Mouse (Mus musculus): Measurements from ENCODE around the gene Cox10.

The Cox10 gene

DNA sequence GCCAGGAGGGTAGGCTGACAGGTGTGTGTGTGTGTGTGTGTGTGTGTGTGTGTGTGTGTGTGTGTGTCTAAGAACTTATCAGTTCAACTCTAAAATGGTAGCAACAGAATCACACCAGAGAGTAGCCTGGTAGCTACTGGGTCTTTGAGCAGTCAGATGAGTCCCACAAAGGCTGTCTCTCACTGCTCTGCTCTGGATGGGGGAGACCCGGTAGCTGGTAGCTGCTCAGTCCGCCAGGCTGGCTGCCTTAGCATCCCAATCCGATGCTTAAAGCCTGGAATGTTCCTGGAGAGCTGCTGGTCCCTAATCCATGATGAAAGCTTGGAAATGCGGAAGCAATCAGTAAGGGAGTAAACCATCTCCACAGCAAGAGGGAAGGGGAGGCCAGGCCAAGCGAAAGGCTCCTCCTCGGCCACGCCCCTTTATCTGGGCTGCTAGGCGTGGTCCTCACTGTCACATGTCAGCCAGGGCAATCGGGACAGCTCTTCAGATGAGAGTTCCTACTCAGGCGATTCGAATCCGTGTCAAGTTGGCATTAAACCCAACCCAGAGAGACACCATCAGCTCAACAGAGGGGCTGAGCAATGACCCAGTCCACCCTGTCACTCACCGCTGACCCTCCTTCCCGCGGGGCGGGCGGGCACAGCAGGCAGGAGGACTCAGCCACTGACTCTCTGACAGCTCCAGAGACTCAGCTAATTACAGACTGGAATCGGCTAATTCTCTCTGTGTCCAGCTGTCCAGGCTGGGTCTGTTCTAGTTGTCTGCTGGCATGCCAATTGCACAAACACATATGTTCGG lies 127.2 kb downstream of the Cox10 start:
- peak; percentile 87 for DNase-seq

DNA sequence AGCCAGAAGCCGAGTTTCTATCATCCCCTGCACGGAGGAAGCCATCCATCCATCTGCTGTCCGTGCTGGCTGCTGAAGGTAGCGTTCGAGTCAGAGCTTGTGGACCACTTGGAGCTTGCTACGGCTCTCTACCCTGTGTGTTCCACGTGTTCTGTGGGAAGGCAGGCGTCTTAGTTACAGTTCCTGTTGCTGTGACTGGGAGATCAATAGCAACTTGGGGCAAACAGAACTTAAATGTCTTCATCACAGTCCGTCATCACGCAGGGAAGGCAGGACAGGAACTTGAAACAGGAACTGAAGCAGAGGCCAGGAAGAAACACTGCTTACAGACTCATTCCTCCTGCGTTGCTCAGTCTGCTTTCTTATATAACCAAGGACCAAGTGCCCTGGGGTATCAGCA lies 130.9 kb downstream of the Cox10 start:
- DNase-seq = no peak

DNA sequence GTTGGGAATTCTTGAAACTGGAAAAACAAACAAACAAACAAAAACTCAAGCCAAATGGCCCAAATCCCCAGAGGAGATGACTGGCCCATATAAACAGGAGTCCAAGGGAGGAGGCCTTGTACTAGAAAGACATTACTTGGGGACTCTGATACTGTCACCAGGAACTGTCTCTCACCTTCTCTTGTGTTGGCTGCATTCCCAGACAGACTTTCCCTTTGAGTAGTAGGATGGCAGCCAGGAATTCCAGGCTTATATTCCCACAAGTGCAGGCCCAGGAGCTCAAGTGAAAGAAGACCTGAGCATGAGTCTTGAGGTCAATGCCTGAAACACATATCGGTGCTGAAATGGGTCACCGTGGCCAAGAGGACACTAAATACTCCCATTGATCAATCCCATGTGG lies 132.2 kb downstream of the Cox10 start:
- no peak for DNase-seq

DNA sequence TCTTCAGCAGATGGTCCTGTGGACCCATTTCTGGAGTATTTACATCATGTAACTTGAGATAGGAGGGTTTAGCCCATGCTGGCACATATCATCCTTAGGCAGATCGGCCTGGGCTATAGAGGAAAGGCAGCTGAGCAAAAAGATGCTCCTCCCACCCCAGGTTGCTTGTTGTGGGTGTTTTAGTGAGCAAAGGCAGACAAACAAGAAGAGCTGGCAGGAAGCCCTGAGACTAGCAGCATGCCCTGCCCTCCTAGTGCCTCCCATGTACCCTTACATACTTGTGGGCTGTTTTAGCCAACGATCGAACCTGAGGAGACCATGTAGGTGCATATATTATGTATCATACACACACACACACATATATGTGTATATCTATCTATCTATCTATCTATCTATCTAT lies 135.3 kb downstream of the Cox10 start:
- no peak for DNase-seq

DNA sequence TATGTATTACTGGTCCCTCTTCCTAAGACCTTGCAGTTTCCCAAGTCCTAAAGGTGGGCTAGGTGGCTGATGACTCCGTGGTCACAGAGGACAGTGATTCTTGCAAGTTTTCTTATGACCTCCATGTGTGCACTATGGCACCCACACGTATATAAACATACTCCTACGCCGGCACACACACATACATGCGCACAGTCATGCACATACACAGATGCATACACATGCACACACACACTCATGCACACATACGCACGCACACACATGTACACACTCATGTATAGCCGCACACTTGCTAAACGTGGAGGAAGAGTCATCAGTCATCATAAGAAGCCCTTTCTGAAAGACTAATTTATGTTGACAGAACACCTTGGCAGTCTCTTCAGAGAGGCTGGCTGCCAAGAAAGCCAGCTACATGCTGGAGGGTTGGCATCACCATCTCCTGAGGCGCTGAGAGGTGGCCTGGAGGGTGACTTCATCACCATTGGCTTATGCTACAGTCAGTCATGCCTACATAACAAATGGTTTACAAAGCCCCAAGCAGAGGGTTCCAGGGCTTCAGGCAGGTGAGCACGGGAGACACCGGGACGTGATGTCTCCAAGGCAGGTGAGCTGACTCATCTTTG lies 135.9 kb downstream of the Cox10 start:
- DNase-seq = no peak

DNA sequence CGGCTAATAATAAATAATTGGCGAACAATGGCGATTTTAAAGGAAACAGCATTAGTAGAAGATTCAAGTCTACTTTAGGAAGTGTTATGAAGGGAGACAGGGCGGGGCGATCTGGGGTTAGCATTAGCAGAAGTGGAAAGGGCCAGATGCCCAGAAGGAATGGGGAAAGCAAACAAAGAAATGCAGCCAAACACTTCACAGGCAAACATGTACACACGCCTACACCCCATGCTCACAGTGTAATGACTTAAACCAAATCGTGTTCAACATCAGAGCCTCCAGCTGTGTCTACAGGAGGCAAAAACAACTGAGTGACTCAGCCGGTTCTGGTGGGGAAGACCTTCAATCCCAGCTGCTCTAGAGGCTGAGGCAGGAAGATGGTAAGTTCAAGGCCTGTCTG lies 137.1 kb downstream of the Cox10 start:
- peak; percentile 37 for DNase-seq

DNA sequence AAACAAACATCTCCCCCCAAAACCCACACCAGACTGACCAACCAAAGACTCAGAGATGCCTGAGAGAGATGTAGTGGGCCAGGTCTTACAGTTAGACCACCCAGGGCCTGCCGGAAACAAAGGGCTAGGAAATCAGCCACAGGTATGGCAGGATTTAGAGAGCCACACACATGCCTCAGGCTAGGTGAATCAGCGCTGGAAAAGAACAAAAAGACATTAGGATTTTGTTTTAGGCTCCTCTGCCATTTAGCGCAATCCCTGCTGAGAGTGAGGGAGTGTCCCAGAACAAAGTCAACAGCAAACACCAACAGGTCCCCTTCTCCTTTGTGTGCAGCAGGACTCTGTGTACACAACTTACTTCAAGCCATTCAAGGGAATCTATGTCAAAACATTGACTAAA lies 142.6 kb downstream of the Cox10 start:
- no peak for DNase-seq

DNA sequence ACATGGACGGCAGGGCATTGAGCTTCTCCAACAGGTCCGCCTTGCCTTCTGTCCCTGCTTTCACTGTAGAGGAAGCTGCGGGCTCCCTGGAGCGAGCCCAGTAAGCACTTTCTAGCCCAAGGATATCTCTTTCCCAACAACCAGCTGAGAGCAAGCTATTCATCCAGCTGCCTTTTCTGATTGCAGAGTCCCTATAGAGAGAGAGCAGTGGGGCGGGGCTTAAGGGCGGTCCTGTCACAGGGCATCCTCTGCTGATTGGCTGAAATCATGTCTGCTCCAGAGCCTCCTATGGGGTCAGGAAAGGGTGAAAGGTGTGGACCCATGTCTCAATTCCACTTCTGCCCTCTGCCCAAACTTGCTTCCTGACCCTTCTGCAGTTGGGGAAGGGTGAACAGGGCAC lies 152.4 kb downstream of the Cox10 start:
- no peak for DNase-seq

DNA sequence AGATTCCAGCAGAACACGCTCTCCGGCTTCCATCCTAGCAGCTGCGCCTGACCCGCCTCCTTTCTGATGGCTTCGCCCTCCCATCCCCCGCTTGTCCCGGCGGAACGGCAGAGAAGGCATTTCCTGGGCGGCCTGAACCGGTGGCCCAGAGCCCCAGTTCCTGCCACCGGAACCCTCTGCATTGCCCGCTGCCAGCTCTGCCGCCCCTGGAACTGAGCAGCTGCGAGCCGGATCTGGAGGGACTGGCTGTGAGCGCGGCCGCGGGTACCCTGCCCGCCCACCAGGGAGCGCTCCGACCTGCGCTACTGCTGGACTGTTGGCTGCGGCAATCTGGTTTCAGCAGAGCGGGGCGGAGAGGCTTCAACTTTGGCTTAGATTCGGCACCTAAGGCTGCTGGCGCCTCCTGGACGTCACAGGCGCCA lies 154.1 kb downstream of the Cox10 start:
- peak; percentile 91 for DNase-seq

DNA sequence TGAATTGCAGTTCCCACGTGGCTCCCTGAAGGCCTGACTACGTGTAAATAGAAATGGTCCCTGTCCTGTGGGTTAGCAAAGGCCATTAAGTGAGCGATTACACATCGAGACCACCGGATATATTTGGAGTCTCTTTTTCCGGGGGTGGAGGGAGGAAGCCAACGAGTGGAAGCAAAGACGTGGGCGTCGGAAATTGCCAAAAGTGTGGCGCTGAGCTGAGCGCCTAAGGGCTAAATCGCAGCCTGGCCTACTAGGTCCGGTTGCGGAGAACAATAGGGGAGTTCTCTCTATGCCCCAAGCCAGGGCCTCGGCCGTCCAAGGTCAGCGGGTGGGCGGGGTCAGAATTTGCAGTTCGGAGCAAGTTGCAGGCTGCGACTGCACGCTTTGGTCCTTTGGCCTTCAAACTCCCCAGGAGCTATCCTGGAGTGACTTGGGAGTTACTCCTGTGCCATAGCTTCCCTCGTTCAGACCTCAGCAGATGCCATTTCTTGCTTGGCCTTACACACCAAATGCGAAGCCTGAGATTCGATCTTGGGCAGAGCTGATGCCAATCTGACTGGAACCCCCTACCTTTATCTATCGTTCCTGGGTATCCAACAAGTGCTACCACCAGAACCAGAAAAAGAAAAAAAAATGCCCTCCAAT lies 154.9 kb downstream of the Cox10 start:
- peak; percentile 28 for DNase-seq

DNA sequence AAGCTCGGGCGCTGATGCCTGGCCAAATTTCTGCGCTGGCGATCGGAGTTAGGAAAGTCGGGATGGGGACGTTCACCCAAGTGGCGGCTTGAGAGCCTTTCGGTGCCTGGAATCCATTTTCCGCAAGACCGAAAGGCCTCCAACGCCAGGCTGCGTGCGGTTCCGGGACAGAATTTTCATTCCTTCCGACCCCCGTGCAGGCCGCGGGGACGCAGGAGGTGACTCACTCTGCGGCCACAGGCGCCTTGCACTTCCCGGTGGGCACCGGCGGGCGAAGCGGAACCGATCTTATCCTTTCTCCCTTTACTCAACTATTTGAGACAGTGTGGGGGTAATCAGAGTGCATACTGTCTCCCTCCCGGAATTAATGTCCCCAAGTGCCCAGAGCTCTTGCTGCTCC lies 155.9 kb downstream of the Cox10 start:
- DNase-seq = peak; percentile 11

DNA sequence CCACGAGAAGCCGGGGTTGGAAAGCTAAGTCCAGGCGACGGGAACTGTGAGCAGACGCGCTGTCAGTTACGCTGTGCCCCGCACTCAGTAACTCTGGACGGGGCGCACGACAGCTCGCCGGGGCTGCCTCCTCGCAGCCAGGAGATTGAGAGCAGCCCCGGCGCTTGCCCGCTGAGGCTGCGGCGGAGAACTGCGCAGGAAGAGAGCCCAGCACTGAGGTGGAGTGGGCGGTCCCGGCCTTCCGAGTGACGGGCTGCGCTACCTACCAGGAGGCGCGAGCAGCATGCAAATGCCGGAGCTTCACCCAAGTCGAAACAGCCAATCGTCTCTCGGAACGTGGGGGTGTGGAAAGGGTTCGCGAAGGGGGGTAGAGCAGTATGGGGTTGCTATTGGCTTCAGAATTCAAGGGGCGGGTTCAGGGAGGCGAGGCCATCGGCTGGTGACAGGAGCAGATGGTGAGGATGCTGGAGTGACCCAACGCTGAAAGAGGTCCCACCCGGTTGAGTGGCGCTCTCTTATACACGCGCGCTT lies 157.1 kb downstream of the Cox10 start, which contains the start of gene Hs3st3b1:
Hs3st3b1 (minus strand) TSS at position 200 of the 531 bp plus-strand sequence.
- DNase-seq = peak; percentile 96

DNA sequence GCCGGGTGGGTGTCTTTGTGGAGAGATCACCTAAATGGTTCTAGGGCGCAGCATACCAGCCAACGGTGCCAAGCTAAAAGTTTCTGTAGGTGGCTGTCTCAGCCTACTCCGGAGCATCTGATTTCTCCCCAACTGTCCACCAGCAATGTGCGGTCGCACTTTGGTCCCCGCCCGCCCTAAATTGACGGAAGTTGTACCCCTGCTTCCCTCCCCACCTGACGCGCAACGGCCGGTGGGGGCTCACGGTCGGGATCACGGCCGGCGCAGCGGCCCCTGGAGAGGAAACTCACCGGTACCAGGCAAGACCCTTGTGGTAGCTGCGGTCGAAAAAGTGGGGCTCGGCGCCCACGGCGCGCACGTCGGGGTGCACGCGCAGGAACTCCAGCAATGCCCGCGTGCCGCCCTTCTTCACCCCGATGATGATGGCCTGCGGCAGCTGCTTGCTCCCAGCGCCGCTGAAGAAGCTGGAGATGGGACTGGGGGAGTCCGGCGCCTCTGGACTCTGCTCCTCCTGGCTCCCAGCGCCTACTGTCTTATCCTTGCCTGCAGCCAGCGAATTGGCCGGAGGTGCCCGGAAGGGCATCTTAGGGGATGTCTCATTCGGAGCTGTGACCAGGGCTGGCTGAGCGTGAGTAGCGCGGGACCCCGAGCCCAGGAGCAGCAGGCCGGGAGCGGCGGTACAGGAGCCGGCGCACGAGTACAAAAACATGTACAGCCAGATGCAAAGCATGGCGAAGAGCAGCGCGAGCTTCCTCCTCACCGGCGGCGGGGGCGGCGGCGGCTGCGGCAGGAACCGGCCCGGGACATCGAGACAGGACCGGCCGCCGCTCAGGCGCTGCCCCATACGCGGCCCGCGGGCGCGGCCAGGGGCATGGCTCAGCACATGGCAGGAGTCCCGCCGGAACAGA lies 158.0 kb downstream of the Cox10 start:
- DNase-seq = peak; percentile 15

DNA sequence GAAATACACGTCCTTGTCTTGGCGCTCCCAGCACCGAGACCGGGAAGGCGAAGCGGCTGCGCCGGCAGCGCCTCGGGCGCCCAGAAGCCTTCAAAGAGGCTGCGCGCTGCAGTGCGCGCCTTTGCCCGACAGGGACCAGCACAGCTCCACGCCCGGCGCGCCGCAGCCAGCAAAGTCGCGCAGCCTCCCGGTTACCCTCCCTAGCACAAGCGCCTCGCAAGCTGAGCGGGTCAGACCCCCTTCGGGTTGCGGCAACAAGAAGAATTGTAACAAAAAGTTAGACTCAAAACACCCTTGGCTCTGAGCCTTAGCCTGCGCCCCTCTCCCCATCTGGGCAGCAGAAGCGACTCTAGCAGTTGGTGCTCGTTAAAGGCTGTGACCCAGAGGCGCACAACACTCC lies 158.7 kb downstream of the Cox10 start:
- DNase-seq = peak; percentile 87

DNA sequence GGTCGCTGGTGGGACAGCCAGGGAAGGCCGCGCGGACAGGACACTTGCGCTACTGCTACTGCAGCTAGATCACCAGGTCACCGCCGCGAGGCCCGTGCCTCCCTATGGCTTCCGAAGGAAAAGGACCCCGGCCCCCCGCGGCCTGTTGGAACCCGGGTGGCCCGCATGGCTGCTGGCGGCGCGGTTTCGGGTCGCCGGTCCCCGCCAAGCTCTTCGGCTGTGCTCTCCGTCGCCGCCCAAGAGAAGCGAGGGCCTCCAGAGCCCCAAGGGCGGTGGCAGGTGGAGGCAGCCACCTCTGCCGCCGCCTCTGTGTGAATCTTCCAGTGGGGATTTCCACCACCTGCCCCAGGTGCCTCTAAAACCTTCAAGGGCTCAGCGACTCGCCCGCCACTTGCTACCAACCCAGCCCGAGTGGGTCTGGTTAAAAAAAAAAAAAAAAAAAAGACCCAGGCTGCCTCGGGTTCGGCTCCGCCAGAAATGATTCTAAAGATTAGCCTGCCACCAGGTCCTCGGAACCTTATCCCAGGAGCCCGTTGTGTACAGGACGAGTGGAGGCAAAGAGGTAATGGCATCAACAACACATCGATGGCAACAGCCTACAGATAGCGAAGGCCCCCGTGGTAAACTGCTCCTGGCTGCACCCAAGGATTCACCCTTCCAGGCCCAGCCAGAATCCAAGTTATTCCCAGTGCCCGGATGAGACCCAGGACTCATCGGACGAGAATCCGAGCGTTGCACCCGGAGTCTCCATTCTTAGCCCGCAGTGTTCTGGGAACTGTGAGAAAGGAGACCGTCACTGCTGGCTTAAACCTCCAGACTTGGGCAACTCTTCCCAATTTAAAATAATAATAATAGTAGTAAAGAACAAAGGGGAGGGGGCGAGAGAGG lies 159.8 kb downstream of the Cox10 start:
- DNase-seq = no peak

DNA sequence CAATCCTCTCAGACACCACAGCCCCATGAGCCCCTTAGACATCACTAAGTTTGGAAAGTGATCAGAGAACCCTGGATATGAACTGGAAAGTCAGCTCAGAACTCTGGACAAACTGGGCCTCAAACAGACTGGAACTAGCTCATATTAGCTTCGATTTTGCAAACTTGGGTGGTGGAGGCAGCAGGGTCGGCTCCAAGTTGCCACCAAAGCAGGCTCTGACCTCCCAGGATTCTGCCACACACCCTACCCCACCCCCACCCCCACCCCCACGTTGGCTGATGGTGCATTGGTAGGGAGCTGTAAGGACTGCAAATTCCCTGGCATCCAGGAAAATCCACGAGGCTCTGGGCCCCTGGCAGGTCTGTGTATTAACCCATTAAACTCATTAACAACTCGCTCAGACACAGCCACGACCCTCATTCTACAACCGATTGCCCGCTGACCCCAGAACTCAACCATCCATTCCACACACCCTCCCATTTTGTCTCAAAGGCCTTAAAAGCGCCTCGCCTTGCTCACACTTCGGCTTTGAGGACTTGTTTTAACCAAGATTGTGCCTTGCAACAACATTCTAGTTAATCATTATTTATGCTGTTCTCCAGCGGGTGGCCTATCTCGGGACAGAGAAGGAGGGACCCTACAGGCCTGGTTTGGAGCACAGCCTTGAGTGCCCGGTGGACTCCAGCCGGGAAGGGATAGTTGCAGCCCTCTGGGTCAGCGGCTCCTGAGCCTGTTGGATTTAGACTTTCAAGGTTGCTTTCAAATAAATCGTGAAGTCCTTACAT lies 160.8 kb downstream of the Cox10 start:
- no peak for DNase-seq

DNA sequence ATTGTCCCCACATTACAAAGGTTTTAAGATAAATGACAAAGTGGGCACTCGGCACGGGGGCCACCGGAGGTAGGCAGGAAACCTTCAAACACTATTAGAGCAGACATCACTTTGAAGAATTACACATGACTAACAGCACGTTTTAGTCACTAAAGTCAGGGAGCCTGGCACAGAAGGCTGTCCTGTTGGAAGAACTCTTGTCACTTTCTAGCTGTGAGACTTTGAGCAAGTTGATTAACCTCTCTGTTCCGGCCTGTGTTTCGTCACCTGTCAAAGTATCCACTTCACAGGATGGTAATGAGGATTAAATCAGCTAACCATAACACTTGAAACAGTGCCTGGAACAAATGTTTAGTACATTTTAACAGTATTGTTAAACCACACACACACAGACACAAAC lies 161.7 kb downstream of the Cox10 start:
- no peak for DNase-seq

DNA sequence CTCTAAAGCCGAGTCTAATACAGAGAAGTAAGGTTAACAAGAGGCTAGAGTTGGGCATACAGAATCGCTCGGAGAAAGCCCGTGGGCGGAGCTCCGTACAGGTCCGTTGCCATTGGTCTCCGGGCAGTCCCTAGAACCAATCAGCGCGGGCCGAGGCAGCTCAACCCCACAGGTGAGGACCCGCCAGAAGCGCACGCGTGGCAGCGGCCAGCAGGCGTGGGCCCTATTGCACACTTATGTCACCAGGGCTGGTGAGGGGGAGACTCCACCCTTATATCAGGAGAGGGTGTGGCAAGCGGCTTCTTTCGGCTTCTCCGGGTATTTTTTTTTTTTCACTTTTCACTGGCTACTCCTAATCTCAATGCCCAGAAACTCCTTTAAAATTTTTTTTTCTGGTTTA lies 164.9 kb downstream of the Cox10 start:
- peak; percentile 74 for DNase-seq

DNA sequence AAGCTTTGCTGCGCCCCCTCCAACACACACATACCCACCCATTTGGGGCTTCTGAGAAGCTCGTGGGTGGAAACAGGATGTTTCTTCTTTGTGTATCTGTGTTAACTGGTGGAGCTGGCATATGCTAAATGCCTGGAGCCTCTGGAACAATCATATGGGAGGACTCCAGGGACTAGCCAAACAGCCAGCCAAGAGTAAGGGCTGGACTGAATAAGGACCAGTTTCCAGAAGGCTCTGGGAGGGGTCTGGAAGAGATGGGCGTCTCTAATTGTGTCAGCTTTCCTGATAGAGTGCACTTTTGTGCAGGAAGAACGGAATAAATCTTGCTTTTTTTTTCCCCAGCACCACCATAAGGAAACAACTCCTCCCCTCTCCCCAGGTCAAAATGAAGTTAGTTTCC lies 165.3 kb downstream of the Cox10 start:
- DNase-seq = no peak

Data from lung, postnatal 10 days (tissue).